Mouse (Mus musculus) thymus, postnatal 10 days (tissue): ENCODE data around the gene Cct7.

Source experiments
- DNase-seq, 2 experiments: peaks; one replicate each; pipeline ENCODE4 v3.0.0; 2021; ENCODE audit warnings: low spot score in 2 of 2

The Cct7 gene

GRCm38 (mm10) chr6:85452411-85452665 lies 1.0 kb downstream of the Cct7 start:
- DNase-seq, result no peak

- no peak for DNase-seq
Measured at GRCm38 (mm10) chr6:85452816-85453215, 1.5 kb downstream of the Cct7 start.

- no peak for DNase-seq
Measured at GRCm38 (mm10) chr6:85459621-85460020, 8.3 kb downstream of the Cct7 start.

GRCm38 (mm10) chr6:85465381-85465780 lies 14.1 kb downstream of the Cct7 start:
- DNase-seq, result no peak

- DNase-seq, result no peak
Measured at GRCm38 (mm10) chr6:85469660-85470430, 18.5 kb downstream of the Cct7 start.

- no peak for DNase-seq
Measured at GRCm38 (mm10) chr6:85471962-85472361, 20.6 kb downstream of the Cct7 start.

GRCm38 (mm10) chr6:85472542-85472941 lies 21.2 kb downstream of the Cct7 start:
- no peak for DNase-seq

- no peak for DNase-seq
Measured at GRCm38 (mm10) chr6:85475581-85475980, 24.3 kb downstream of the Cct7 start.

- DNase-seq, result peak in 1 of 2 experiments; percentile 35
Measured at GRCm38 (mm10) chr6:85477366-85477917, 26.1 kb downstream of the Cct7 start.

GRCm38 (mm10) chr6:85478416-85478815 lies 27.1 kb downstream of the Cct7 start:
- DNase-seq, result no peak

GRCm38 (mm10) chr6:85479979-85480378 lies 28.7 kb downstream of the Cct7 start:
- DNase-seq, result no peak

- no peak for DNase-seq
Measured at GRCm38 (mm10) chr6:85480685-85481084, 29.4 kb downstream of the Cct7 start.

- DNase-seq, result peak in 1 of 2 experiments; percentile 15
Measured at GRCm38 (mm10) chr6:85483843-85484721, 32.8 kb downstream of the Cct7 start.

- no peak for DNase-seq
Measured at GRCm38 (mm10) chr6:85485738-85486137, 34.4 kb downstream of the Cct7 start.

- no peak for DNase-seq
Measured at GRCm38 (mm10) chr6:85488510-85488909, 37.2 kb downstream of the Cct7 start.

GRCm38 (mm10) chr6:85489717-85490116 lies 38.4 kb downstream of the Cct7 start:
- no peak for DNase-seq

GRCm38 (mm10) chr6:85490252-85490651 lies 38.9 kb downstream of the Cct7 start:
- DNase-seq, result no peak

- no peak for DNase-seq
Measured at GRCm38 (mm10) chr6:85491606-85492005, 40.3 kb downstream of the Cct7 start.

- DNase-seq, result no peak
Measured at GRCm38 (mm10) chr6:85496976-85497375, 45.7 kb downstream of the Cct7 start.

- no peak for DNase-seq
Measured at GRCm38 (mm10) chr6:85498147-85498546, 46.8 kb downstream of the Cct7 start.

- no peak for DNase-seq
Measured at GRCm38 (mm10) chr6:85500416-85500815, 49.1 kb downstream of the Cct7 start.

- no peak for DNase-seq
Measured at GRCm38 (mm10) chr6:85501571-85502102, 50.3 kb downstream of the Cct7 start.
